Mouse (Mus musculus) myocyte (in vitro differentiated cells): ENCODE results near the gene Psmd5. TPM values are rescaled to one million over a fixed set of nuclear protein-coding genes. Genes with fewer than 3 reads are reported as not detected.

Source experiments
- H3K27me3 ChIP-seq: one replicate; pipeline ENCODE4 v1.6.1; 2011; ENCODE audit not compliant: control insufficient read depth, insufficient read depth, insufficient read length
- H3K36me3 ChIP-seq: one replicate; pipeline ENCODE4 v1.6.1; 2011; ENCODE audit not compliant: control insufficient read depth, insufficient read depth
- H3K4me2 ChIP-seq: one replicate; pipeline ENCODE4 v1.6.1; 2011; ENCODE audit warnings: low read depth, control low read depth
- H3K4me3 ChIP-seq: one replicate; pipeline ENCODE4 v1.5.1; 2011; ENCODE audit warnings: mild to moderate bottlenecking, control low read depth, moderate library complexity
- H3K79me2 ChIP-seq: one replicate; pipeline ENCODE4 v1.6.1; 2011; ENCODE audit not compliant: control insufficient read depth, insufficient read depth
- H3ac ChIP-seq: one replicate; pipeline ENCODE4 v1.6.1; 2011; ENCODE audit not compliant: control insufficient read depth, insufficient read length
- CEBPB ChIP-seq: IDR thresholded peaks from 2 replicates; pipeline ENCODE4 v1.6.1; 2011; ENCODE audit warnings: mild to moderate bottlenecking, moderate library complexity; ENCODE audit not compliant: poor library complexity, insufficient read depth, severe bottlenecking
- E2F4 ChIP-seq: IDR thresholded peaks from one replicate; pipeline ENCODE4 v1.6.1; 2011; ENCODE audit warnings: mild to moderate bottlenecking, control low read depth, moderate library complexity; ENCODE audit not compliant: insufficient read depth
- MAX ChIP-seq: IDR thresholded peaks from one replicate; pipeline ENCODE4 v1.6.1; 2011; ENCODE audit warnings: low read depth, mild to moderate bottlenecking, control low read depth
- MYOD1 ChIP-seq, 3 experiments: IDR thresholded peaks; one replicate each; pipeline ENCODE4 v1.6.1; 2011; ENCODE audit warnings: control low read depth in 2 of 3, low read depth in 2 of 3, mild to moderate bottlenecking in 2 of 3, moderate library complexity in 1 of 3; ENCODE audit not compliant: insufficient read length in 2 of 3, control insufficient read depth in 1 of 3
- MYOG ChIP-seq, 3 experiments: IDR thresholded peaks; one replicate each; pipeline ENCODE4 v1.6.1; 2011; ENCODE audit warnings: control low read depth in 2 of 3, low read depth in 2 of 3, mild to moderate bottlenecking in 2 of 3; ENCODE audit not compliant: insufficient read length in 2 of 3, control insufficient read depth in 1 of 3, insufficient read depth in 1 of 3
- POLR2A ChIP-seq: IDR thresholded peaks from one replicate; pipeline ENCODE4 v1.6.1; 2011; ENCODE audit warnings: low read depth, mild to moderate bottlenecking, control low read depth, moderate library complexity; ENCODE audit not compliant: insufficient read length
- POLR2AphosphoS2 ChIP-seq: IDR thresholded peaks from one replicate; pipeline ENCODE4 v1.6.1; 2011; ENCODE audit warnings: low read depth, control low read depth; ENCODE audit not compliant: insufficient read length
- REST ChIP-seq: IDR thresholded peaks from one replicate; pipeline ENCODE4 v1.6.1; 2011; ENCODE audit warnings: mild to moderate bottlenecking, control low read depth, moderate library complexity; ENCODE audit not compliant: insufficient read depth, insufficient read length
- SRF ChIP-seq: IDR thresholded peaks from one replicate; pipeline ENCODE4 v1.6.1; 2011; ENCODE audit warnings: low read depth; ENCODE audit not compliant: control insufficient read depth, insufficient read length
- TCF12 ChIP-seq: IDR thresholded peaks from one replicate; pipeline ENCODE4 v1.6.1; 2011; ENCODE audit warnings: mild to moderate bottlenecking, control low read depth; ENCODE audit not compliant: poor library complexity, insufficient read depth, severe bottlenecking
- TCF3 ChIP-seq: IDR thresholded peaks from one replicate; pipeline ENCODE4 v1.6.1; 2011; ENCODE audit warnings: low read depth, control low read depth; ENCODE audit not compliant: insufficient read length
- USF1 ChIP-seq: IDR thresholded peaks from one replicate; pipeline ENCODE4 v1.6.1; 2011; ENCODE audit warnings: low read depth, mild to moderate bottlenecking, control low read depth, moderate library complexity
- polyA plus RNA-seq: library from polyadenylated mRNA; unstranded; fragments of >200 nt; fragmentation: generic; extraction: Trizol; gene quantifications from one replicate; pipeline ENCODE4 v1.2.1, GENCODE M21; 2012; ENCODE audit warnings: missing spikeins

The Psmd5 gene
- polyA plus RNA-seq, 1 experiment: 27.2 TPM

GRCm38 (mm10) chr2:34884186-34884585, 9.4 kb upstream of the Psmd5 start:
- Histone ChIP-seq H3K79me2 (no peaks in the 10 kb centered on the region), H3K36me3 (no peaks in the 10 kb centered on the region), H3ac (no peak overlapping the region), H3K4me2 (no peak overlapping the region), H3K4me3 (no peak overlapping the region), H3K27me3 (peaks cover 62% of the 10 kb centered on the region)
- TF ChIP-seq REST (no peak), MYOD1 (IDR thresholded peaks at IDR 0.05; ENCODE audit: control insufficient read depth in 1 of 3, insufficient read length in 2 of 3, low read depth in 2 of 3) (peak in 1 of 3 experiments; percentile 6), POLR2A (no peak)

- Histone ChIP-seq H3K4me3 (no peak overlapping the region), H3K36me3 (no peaks in the 10 kb centered on the region), H3K4me2 (no peak overlapping the region), H3K79me2 (no peaks in the 10 kb centered on the region), H3ac (no peak overlapping the region), H3K27me3 (peaks cover 71% of the 10 kb centered on the region)
- TF ChIP-seq POLR2A (no peak), MAX (no peak), E2F4 (no peak)
These were observed 8.4 kb upstream of the Psmd5 start for GRCm38 (mm10) chr2:34883190-34883589.

- no peak overlapping the region for H3ac ChIP-seq
- no peaks in the 10 kb centered on the region for H3K36me3 ChIP-seq
- H3K4me2 ChIP-seq: no peak overlapping the region
- TF ChIP-seq REST: no peak
- no peak for TF ChIP-seq SRF
- TF ChIP-seq E2F4: no peak
- TF ChIP-seq TCF12: no peak
- TF ChIP-seq POLR2AphosphoS2: no peak
- TF ChIP-seq POLR2A: no peak
- no peak for TF ChIP-seq MAX
- TF ChIP-seq MYOD1 (IDR thresholded peaks at IDR 0.05; ENCODE audit: control insufficient read depth in 1 of 3, insufficient read length in 2 of 3, low read depth in 2 of 3): no peak
- no peak for TF ChIP-seq MYOG (IDR thresholded peaks at IDR 0.05; ENCODE audit: control insufficient read depth in 1 of 3, insufficient read depth in 1 of 3, insufficient read length in 2 of 3, low read depth in 2 of 3)
- no peak for TF ChIP-seq USF1
- TF ChIP-seq TCF3: no peak
- TF ChIP-seq CEBPB: no peak
- peaks cover 70% of the 10 kb centered on the region for H3K27me3 ChIP-seq
- no peak overlapping the region for H3K4me3 ChIP-seq
- H3K79me2 ChIP-seq: no peaks in the 10 kb centered on the region
These were observed 8.0 kb upstream of the Psmd5 start for GRCm38 (mm10) chr2:34882757-34883156.

DNA sequence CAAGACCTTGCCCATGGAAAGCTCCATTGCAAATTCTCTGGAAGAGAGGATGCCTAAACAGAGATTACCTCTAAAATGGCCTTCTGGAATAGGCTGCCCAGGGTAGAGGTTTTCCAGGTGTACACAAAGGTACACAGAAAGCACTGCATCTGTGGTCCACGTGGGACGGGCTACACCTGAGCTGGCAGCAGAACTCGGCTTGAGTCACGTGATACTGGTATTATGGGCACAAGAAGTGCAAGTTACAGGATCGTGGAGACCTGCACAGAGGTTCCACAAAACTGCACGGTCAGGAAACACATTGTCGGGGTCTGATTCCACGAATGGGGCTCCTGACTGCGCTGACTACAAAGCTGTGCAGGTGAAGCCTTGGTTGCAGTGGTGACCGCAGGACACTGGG, 5.3 kb upstream of the Psmd5 start:
- H3K79me2 ChIP-seq: no peaks in the 10 kb centered on the region
- no peaks in the 10 kb centered on the region for H3K36me3 ChIP-seq
- H3K4me3 ChIP-seq: no peak overlapping the region
- TF ChIP-seq TCF12 (no peak), CEBPB (no peak), MAX (no peak), POLR2AphosphoS2 (no peak), MYOG (IDR thresholded peaks at IDR 0.05; ENCODE audit: control insufficient read depth in 1 of 3, insufficient read depth in 1 of 3, insufficient read length in 2 of 3, low read depth in 2 of 3) (no peak), MYOD1 (IDR thresholded peaks at IDR 0.05; ENCODE audit: control insufficient read depth in 1 of 3, insufficient read length in 2 of 3, low read depth in 2 of 3) (no peak)
- no peak overlapping the region for H3ac ChIP-seq
- peaks cover 65% of the 10 kb centered on the region for H3K27me3 ChIP-seq
- H3K4me2 ChIP-seq: no peak overlapping the region

- Histone ChIP-seq H3K27me3 (peaks cover 30% of the 10 kb centered on the region), H3ac (no peak within 1 kb of the TSS), H3K4me3 (no peak within 1 kb of the TSS), H3K79me2 (peaks cover 19% of the 10 kb centered on the region), H3K36me3 (no peaks in the 10 kb centered on the region), H3K4me2 (peak within 1 kb of the TSS; percentile 32)
- TF ChIP-seq REST: no peak
- TF ChIP-seq TCF3: no peak
- TF ChIP-seq MAX: no peak
- TF ChIP-seq POLR2AphosphoS2: no peak
- no peak for TF ChIP-seq MYOD1 (IDR thresholded peaks at IDR 0.05; ENCODE audit: control insufficient read depth in 1 of 3, insufficient read length in 2 of 3, low read depth in 2 of 3)
- no peak for TF ChIP-seq CEBPB
- TF ChIP-seq TCF12: no peak
- TF ChIP-seq E2F4: no peak
These were observed 497 bp downstream of the Psmd5 start, which contains the start of gene Cutal for GRCm38 (mm10) chr2:34874271-34874670. Gene Cutal (plus strand): TSS chr2:34874396.
